Mouse (Mus musculus) embryonic stem cell, embryonic (primary cell): ENCODE measurements at regions not wholly inside any gene's neighbourhood (a gene's known extent, or its start where the extent isn't known, plus 50 kb on each side); places are given as distances from the start of the nearest gene placed in this dataset.
"Not testable (repeated sequence)": the region's sequence is repeated elsewhere in the genome, so short reads cannot be mapped to it uniquely, and the experiment has no call there.

Experiments used
- CTCF ChIA-PET, 4 experiments: fragments of 300-600 bp in 2 of 4; fragments of 350-600 bp in 2 of 4; sonication (Branson Sonifier 250); formaldehyde crosslinking; loops; one replicate each; lab custom pipeline; 2022; ENCODE audit warnings: inconsistent platforms in 2 of 4; lab: Charles Lee
- POLR2A ChIA-PET, 4 experiments: fragments of 300-600 bp in 2 of 4; fragments of 350-600 bp in 2 of 4; sonication (Branson Sonifier 250); formaldehyde crosslinking; loops; one replicate each; lab custom pipeline; 2022; ENCODE audit warnings: antibody characterized with exemption in 4 of 4, inconsistent platforms in 1 of 4; lab: Charles Lee

- CTCF ChIA-PET = no interaction called here
- POLR2A ChIA-PET = no interaction called here
Observed at GRCm38 (mm10) chr1:185958276-185958675, 158.8 kb downstream of the Lyplal1 start.

DNA sequence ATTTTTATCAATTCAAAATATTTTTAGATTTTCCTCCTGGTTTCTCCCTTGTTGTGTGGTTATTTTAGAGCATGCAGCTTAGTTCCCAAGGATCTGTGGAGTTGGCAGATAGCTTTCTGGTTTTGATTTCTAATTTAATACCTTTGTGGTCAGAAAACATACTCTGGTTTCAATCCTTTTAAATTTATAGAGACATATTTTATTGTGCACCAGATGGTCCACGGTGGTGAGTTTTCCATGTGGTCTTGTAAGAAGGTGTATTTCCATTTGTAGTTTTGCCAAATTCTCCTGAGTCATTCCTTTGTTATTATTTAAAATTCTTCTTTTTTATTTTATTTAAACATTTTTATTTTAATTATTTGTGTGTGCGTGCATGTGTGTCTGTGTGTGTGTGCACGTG is 154.5 kb downstream of the Lyplal1 start:
- ChIA-PET POLR2A (no interaction called here), CTCF (no interaction called here)

- CTCF ChIA-PET = interaction anchor here in 1 of 4 experiments (0.6 kb wide), 1 partner anchor 843 kb away, joined by 7 read pairs; no protein-coding TSS in a partner anchor
- POLR2A ChIA-PET = no interaction called here
Observed at GRCm38 (mm10) chr1:185963773-185964172, 153.3 kb downstream of the Lyplal1 start.

GRCm38 (mm10) chr1:185964426-185964825 is 152.7 kb downstream of the Lyplal1 start:
- ChIA-PET POLR2A (no interaction called here), CTCF (interaction anchor here in 1 of 4 experiments (0.6 kb wide), 1 partner anchor 844 kb away, joined by 7 read pairs; no protein-coding TSS in a partner anchor)

DNA sequence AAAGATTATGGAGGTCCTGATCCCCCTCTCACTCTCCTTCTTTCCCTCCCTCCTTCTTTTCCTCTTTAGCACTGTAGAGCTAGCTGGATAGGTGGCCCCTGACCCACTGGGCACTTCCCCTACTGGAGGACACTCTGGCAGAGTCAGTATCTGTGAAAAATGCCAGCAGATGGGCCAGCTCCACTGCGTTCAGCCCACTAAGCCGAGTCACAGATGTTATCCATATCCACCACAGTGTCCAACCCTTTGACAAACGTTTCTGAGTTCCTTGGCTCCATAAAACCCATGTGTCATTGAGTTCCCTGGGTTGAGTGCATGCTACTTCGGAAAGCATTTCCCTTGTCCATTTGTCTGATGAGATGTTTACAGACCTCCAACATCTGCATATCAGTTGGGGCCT is 149.9 kb downstream of the Lyplal1 start:
- CTCF ChIA-PET = no interaction called here
- POLR2A ChIA-PET = interaction anchor here in 1 of 4 experiments (0.6 kb wide), 1 partner anchor 767 kb away, joined by 3 read pairs; no protein-coding TSS in a partner anchor

DNA sequence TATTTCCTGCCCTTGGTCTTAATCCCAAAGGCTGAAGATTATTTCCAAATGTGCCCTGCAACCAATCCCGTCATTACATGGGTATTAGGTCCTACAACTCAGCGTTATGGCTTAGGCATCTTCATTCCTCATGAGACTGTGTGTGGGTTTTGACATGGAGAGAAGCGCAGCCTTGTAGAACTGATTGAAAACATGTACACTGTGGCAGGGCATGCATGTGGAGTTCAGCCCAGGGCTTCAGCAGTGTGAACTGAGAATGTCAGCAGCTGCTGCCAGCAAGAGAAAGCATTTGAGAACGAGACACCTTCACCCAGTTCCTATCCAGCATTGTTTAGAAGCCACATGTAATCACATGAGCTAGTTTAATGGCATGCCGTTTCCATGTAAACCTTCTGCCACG is 149.3 kb downstream of the Lyplal1 start:
- POLR2A ChIA-PET = interaction anchor here in 1 of 4 experiments (0.6 to 0.9 kb wide), 2 partner anchors 11 to 597 kb away, joined by 3 read pairs; no protein-coding TSS in a partner anchor
- CTCF ChIA-PET = no interaction called here

GRCm38 (mm10) chr1:185968642-185969041 is 148.5 kb downstream of the Lyplal1 start:
- CTCF ChIA-PET = no interaction called here

DNA sequence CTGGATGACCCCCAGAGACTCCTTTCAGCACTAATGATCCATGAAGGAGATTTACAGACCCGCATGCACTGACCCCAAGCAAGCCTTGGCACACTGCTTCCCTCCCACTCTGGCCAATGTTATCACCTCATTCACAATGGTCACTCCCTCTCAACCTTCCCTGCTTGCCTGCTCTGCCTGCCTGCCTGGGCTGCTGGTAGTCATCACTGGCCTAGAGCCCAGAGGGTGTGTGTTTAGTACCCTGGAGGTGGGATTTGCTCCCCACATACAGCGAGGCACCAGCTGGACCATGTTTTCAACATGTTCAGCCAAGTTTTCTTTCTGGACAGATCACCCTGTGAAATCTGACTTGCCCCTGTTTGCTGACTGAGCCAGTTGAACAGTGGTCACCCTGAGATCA is 147.9 kb downstream of the Lyplal1 start:
- ChIA-PET POLR2A (no interaction called here), CTCF (no interaction called here)

More at GRCm38 (mm10) chr1:185968642-185969041, 148.5 kb downstream of the Lyplal1 start:
- POLR2A ChIA-PET = interaction anchor here in 1 of 4 experiments (0.9 kb wide), 1 partner anchor 11 kb away, joined by 3 read pairs; no protein-coding TSS in a partner anchor

GRCm38 (mm10) chr1:185977075-185977474 is 140.0 kb downstream of the Lyplal1 start:
- ChIA-PET CTCF (interaction anchor here in 2 of 4 experiments (0.6 to 0.7 kb wide), 2 partner anchors 65 to 528 kb away, joined by 3 read pairs; no protein-coding TSS in a partner anchor), POLR2A (interaction anchor here in 1 of 4 experiments (0.5 kb wide), 1 partner anchor 1485 kb away, joined by 3 read pairs; no protein-coding TSS in a partner anchor)

GRCm38 (mm10) chr1:185989432-185989831 is 127.7 kb downstream of the Lyplal1 start:
- POLR2A ChIA-PET = no interaction called here
- CTCF ChIA-PET = no interaction called here

DNA sequence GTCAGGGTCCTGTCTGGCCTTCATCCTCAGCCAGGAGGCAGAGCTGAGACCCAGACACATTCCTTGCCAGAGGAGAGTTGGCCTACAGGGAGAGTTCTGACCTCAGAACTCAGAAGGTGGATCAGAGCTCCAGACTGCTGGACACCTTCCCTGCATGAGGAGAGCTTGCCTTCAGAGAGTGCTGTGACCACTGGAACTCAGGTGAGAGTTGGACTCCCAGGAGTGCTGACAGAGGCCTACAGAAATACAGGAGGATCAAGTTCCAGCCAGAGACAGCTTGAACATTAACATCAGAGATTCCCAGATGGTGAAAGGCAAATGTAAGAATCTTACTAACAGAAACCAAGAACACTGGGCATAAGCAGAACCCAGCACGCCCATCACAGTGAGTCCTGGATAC is 117.0 kb downstream of the Lyplal1 start:
- POLR2A ChIA-PET = not testable (repeated sequence)

GRCm38 (mm10) chr1:186013413-186013812 is 103.7 kb downstream of the Lyplal1 start:
- POLR2A ChIA-PET = no interaction called here
- CTCF ChIA-PET = interaction anchor here in 2 of 4 experiments (0.8 to 1.0 kb wide), 2 partner anchors 443 to 699 kb away, joined by 3 read pairs; no protein-coding TSS in a partner anchor

More for the DNA sequence above, 117.0 kb downstream of the Lyplal1 start:
- CTCF ChIA-PET = not testable (repeated sequence)

GRCm38 (mm10) chr1:186014166-186014565 is 102.9 kb downstream of the Lyplal1 start:
- POLR2A ChIA-PET = no interaction called here
- CTCF ChIA-PET = interaction anchor here in 1 of 4 experiments (1.0 kb wide), 1 partner anchor 442 kb away, joined by 3 read pairs; no protein-coding TSS in a partner anchor

DNA sequence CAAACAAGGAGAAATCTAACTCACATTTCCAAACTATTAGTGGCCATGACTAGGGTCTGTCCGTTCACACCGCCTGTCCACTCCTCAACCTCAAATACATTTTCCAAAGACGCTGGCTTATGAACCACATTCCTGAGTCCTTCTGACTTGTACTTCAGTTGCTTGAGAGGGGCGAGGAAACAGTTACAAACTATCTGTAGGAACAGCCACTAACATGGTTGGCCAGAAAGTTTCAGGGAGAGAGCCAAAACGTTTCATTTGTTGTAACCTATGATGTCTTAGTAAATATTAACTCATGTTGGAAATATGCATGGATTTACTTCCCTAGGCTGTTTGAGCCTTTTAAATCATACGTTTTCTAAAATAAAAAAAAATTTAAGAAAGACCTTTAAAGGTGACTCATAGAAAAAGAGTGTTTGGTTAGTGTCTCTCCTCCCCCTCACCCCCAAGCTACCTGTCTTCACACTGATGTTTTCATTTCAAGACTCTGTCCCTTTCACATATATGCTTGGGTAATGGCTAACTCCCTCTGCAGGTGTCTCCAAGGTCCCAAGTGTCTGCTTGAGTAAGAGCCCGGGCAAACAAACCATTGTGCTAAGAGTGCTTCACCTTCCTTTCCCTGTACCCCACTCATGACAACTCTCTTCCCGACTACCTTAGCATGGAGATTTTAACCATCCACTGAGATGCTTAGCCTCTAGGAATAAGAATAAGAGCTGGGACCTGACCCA is 101.1 kb downstream of the Lyplal1 start:
- CTCF ChIA-PET = no interaction called here
- POLR2A ChIA-PET = no interaction called here

GRCm38 (mm10) chr1:186017547-186017946 is 99.6 kb downstream of the Lyplal1 start:
- ChIA-PET CTCF (no interaction called here), POLR2A (no interaction called here)

DNA sequence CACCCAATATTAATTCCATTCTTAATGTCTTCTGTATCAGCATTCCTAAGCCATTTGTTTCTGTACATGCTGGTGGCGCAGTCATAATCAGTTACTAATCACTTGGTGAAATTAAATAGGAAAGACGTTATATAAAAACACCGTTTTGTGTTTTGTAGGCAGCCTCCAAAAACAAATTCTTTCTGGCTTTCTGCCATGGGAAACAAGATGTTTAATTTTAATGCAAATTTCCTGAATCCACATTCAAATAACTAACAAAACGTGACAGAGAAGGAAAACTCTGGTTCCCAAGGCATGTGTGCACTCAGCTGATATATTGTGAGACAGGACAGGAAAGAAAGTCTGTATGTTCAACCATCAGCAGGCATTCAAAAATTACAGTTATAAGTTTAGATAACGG is 97.6 kb downstream of the Lyplal1 start:
- ChIA-PET CTCF (no interaction called here), POLR2A (no interaction called here)

GRCm38 (mm10) chr1:186031951-186032350 is 85.2 kb downstream of the Lyplal1 start:
- POLR2A ChIA-PET = no interaction called here
- CTCF ChIA-PET = no interaction called here

- ChIA-PET POLR2A (no interaction called here), CTCF (interaction anchor here in 1 of 4 experiments (1.1 kb wide), 1 partner anchor 11 kb away, joined by 3 read pairs; no protein-coding TSS in a partner anchor)
Observed at GRCm38 (mm10) chr1:186034443-186034842, 82.7 kb downstream of the Lyplal1 start.
